Mouse (Mus musculus): ENCODE measurements at regions not wholly inside any gene's neighbourhood (a gene's known extent, or its start where the extent isn't known, plus 50 kb on each side); places are given as distances from the start of the nearest gene placed in this dataset.

- no peaks in the 10 kb centered on the region for H3K36me3 ChIP-seq
- ATAC-seq (replicated peaks; ENCODE audit: insufficient number of reproducible peaks, insufficient read depth, low FRiP score, low read depth), result no peak
- peak overlapping the region; percentile 23 for H3K4me2 ChIP-seq
- H3K9ac ChIP-seq, result no peak overlapping the region
- H3K9me3 ChIP-seq (replicated peaks), result no peaks in the 10 kb centered on the region
- no peak overlapping the region for H3K27ac ChIP-seq
- no peak overlapping the region for H3K4me3 ChIP-seq
- H3K4me1 ChIP-seq (replicated peaks), result peaks cover 5% of the 10 kb centered on the region; the same call in 1 of the 2 replicates
- 64% methylated on average over 6 of the region's 6 CpGs for WGBS
- no peaks in the 10 kb centered on the region for H3K27me3 ChIP-seq
These were observed 333.1 kb upstream of the Atp5g3 start for GRCm38 (mm10) chr2:74244203-74244602.

GRCm38 (mm10) chr2:74243801-74244200 is 332.7 kb upstream of the Atp5g3 start:
- Histone ChIP-seq H3K4me2 (peak overlapping the region; percentile 23), H3K36me3 (no peaks in the 10 kb centered on the region), H3K9me3 (replicated peaks) (no peaks in the 10 kb centered on the region), H3K27me3 (no peaks in the 10 kb centered on the region), H3K4me3 (no peak overlapping the region), H3K27ac (no peak overlapping the region), H3K4me1 (replicated peaks) (peaks cover 5% of the 10 kb centered on the region; the same call in 1 of the 2 replicates), H3K9ac (no peak overlapping the region)
- 39% methylated on average over 9 of the region's 9 CpGs for WGBS
- ATAC-seq (replicated peaks; ENCODE audit: insufficient number of reproducible peaks, insufficient read depth, low FRiP score, low read depth), result no peak

- ATAC-seq (replicated peaks; ENCODE audit: insufficient number of reproducible peaks, insufficient read depth, low FRiP score, low read depth), result no peak
- no peak overlapping the region for H3K9ac ChIP-seq
- H3K9me3 ChIP-seq (replicated peaks), result no peaks in the 10 kb centered on the region
- H3K4me2 ChIP-seq, result no peak overlapping the region
- no peaks in the 10 kb centered on the region for H3K36me3 ChIP-seq
- H3K27me3 ChIP-seq, result no peaks in the 10 kb centered on the region
- no peak overlapping the region for H3K4me3 ChIP-seq
- H3K27ac ChIP-seq, result no peak overlapping the region
- 86% methylated on average over 10 of the region's 10 CpGs for WGBS
- peaks cover 5% of the 10 kb centered on the region; the same call in 1 of the 2 replicates for H3K4me1 ChIP-seq (replicated peaks)
These were observed 328.5 kb upstream of the Atp5g3 start for GRCm38 (mm10) chr2:74239586-74239985.

- WGBS, result 85% methylated on average over 3 of the region's 3 CpGs
- H3K27ac ChIP-seq, result no peak overlapping the region
- no peak for ATAC-seq (replicated peaks; ENCODE audit: insufficient number of reproducible peaks, insufficient read depth, low FRiP score, low read depth)
- no peaks in the 10 kb centered on the region for H3K9me3 ChIP-seq (replicated peaks)
- H3K4me3 ChIP-seq, result no peak overlapping the region
- no peaks in the 10 kb centered on the region for H3K4me1 ChIP-seq (replicated peaks)
- H3K4me2 ChIP-seq, result no peak overlapping the region
- H3K9ac ChIP-seq, result no peak overlapping the region
- no peaks in the 10 kb centered on the region for H3K27me3 ChIP-seq
- H3K36me3 ChIP-seq, result no peaks in the 10 kb centered on the region
These were observed 306.3 kb upstream of the Atp5g3 start for GRCm38 (mm10) chr2:74217437-74217836.

GRCm38 (mm10) chr2:74210210-74210609 is 299.1 kb upstream of the Atp5g3 start:
- Histone ChIP-seq H3K4me3 (no peak overlapping the region), H3K4me2 (no peak overlapping the region), H3K36me3 (no peaks in the 10 kb centered on the region), H3K4me1 (replicated peaks) (peaks cover 4% of the 10 kb centered on the region; the same call in 1 of the 2 replicates), H3K27ac (no peak overlapping the region), H3K27me3 (no peaks in the 10 kb centered on the region), H3K9ac (no peak overlapping the region), H3K9me3 (replicated peaks) (no peaks in the 10 kb centered on the region)
- WGBS, result 75% methylated on average over 9 of the region's 9 CpGs
- ATAC-seq (replicated peaks; ENCODE audit: insufficient number of reproducible peaks, insufficient read depth, low FRiP score, low read depth), result no peak

GRCm38 (mm10) chr2:74209421-74209917 is 298.3 kb upstream of the Atp5g3 start:
- no peak for ATAC-seq (replicated peaks; ENCODE audit: insufficient number of reproducible peaks, insufficient read depth, low FRiP score, low read depth)
- 76% methylated on average over 3 of the region's 3 CpGs for WGBS
- Histone ChIP-seq H3K9ac (no peak overlapping the region), H3K4me1 (replicated peaks) (peaks cover 4% of the 10 kb centered on the region; the same call in 1 of the 2 replicates), H3K36me3 (no peaks in the 10 kb centered on the region), H3K9me3 (replicated peaks) (no peaks in the 10 kb centered on the region), H3K27me3 (no peaks in the 10 kb centered on the region), H3K4me3 (no peak overlapping the region), H3K27ac (no peak overlapping the region), H3K4me2 (no peak overlapping the region)

- H3K4me3 ChIP-seq, result no peak overlapping the region
- no peaks in the 10 kb centered on the region for H3K27me3 ChIP-seq
- peaks cover 4% of the 10 kb centered on the region; the same call in 1 of the 2 replicates for H3K4me1 ChIP-seq (replicated peaks)
- 26% methylated on average over 10 of the region's 10 CpGs for WGBS
- H3K4me2 ChIP-seq, result peak overlapping the region; percentile 3; the same call in 1 of the 2 replicates
- H3K9me3 ChIP-seq (replicated peaks), result no peaks in the 10 kb centered on the region
- no peak overlapping the region for H3K9ac ChIP-seq
- H3K27ac ChIP-seq, result no peak overlapping the region
- ATAC-seq (replicated peaks; ENCODE audit: insufficient number of reproducible peaks, insufficient read depth, low FRiP score, low read depth), result no peak; the same call in 1 of the 2 replicates
- H3K36me3 ChIP-seq, result no peaks in the 10 kb centered on the region
These were observed 296.3 kb upstream of the Atp5g3 start for GRCm38 (mm10) chr2:74207440-74207839.

GRCm38 (mm10) chr2:74202776-74203175 is 291.6 kb upstream of the Atp5g3 start:
- Histone ChIP-seq H3K4me1 (replicated peaks) (peaks cover 14% of the 10 kb centered on the region), H3K27me3 (no peaks in the 10 kb centered on the region), H3K4me2 (no peak overlapping the region), H3K9me3 (replicated peaks) (no peaks in the 10 kb centered on the region), H3K36me3 (no peaks in the 10 kb centered on the region), H3K27ac (no peak overlapping the region), H3K9ac (no peak overlapping the region), H3K4me3 (no peak overlapping the region)
- 57% methylated on average over 3 of the region's 3 CpGs for WGBS
- no peak for ATAC-seq (replicated peaks; ENCODE audit: insufficient number of reproducible peaks, insufficient read depth, low FRiP score, low read depth)

- Histone ChIP-seq H3K4me1 (replicated peaks) (peaks cover 10% of the 10 kb centered on the region), H3K9me3 (replicated peaks) (no peaks in the 10 kb centered on the region), H3K27ac (no peak overlapping the region), H3K4me2 (peak overlapping the region; percentile 46), H3K4me3 (no peak overlapping the region), H3K9ac (no peak overlapping the region), H3K27me3 (no peaks in the 10 kb centered on the region), H3K36me3 (no peaks in the 10 kb centered on the region)
- WGBS, result 27% methylated on average over 11 of the region's 11 CpGs
- no peak; the same call in 1 of the 2 replicates for ATAC-seq (replicated peaks; ENCODE audit: insufficient number of reproducible peaks, insufficient read depth, low FRiP score, low read depth)
These were observed 290.6 kb upstream of the Atp5g3 start for GRCm38 (mm10) chr2:74201608-74202323.

- Histone ChIP-seq H3K9ac (no peak overlapping the region), H3K27ac (no peak overlapping the region), H3K36me3 (no peaks in the 10 kb centered on the region), H3K4me3 (no peak overlapping the region), H3K9me3 (replicated peaks) (no peaks in the 10 kb centered on the region), H3K27me3 (no peaks in the 10 kb centered on the region), H3K4me1 (replicated peaks) (peaks cover 10% of the 10 kb centered on the region), H3K4me2 (peak overlapping the region; percentile 20)
- WGBS, result 13% methylated on average over 12 of the region's 12 CpGs
- no peak for ATAC-seq (replicated peaks; ENCODE audit: insufficient number of reproducible peaks, insufficient read depth, low FRiP score, low read depth)
These were observed 288.4 kb upstream of the Atp5g3 start for GRCm38 (mm10) chr2:74199550-74199949.

GRCm38 (mm10) chr2:74187963-74188790 is 277.1 kb upstream of the Atp5g3 start:
- Histone ChIP-seq H3K27ac (no peak overlapping the region), H3K9me3 (replicated peaks) (no peaks in the 10 kb centered on the region), H3K4me2 (no peak overlapping the region), H3K36me3 (no peaks in the 10 kb centered on the region), H3K9ac (no peak overlapping the region), H3K4me1 (replicated peaks) (no peaks in the 10 kb centered on the region), H3K4me3 (no peak overlapping the region), H3K27me3 (no peaks in the 10 kb centered on the region)
- WGBS, result 44% methylated on average over 8 of the region's 8 CpGs
- no peak for ATAC-seq (replicated peaks; ENCODE audit: insufficient number of reproducible peaks, insufficient read depth, low FRiP score, low read depth)
